Mouse (Mus musculus): Measurements from ENCODE around the gene Rsl24d1. TPM values are rescaled to one million over a fixed set of nuclear protein-coding genes. Genes with fewer than 3 reads are reported as not detected.

Rsl24d1 gene
- total and polyA plus RNA-seq, 3 experiments, result 195 to 234 TPM; not detected in 1

GRCm38 (mm10) chr9:73118012-73118411, 4.8 kb downstream of the Rsl24d1 start:
- Histone ChIP-seq H3K79me2 (ENCODE audit: control insufficient read depth, insufficient read depth, low read length, poor library complexity) (peaks cover 27% of the 10 kb centered on the region), H3K27me3 (ENCODE audit: control insufficient read depth in 1 of 2, insufficient read depth in 2 of 2, low read length in 2 of 2) (no peaks in the 10 kb centered on the region), H3K4me3 (ENCODE audit: control insufficient read depth in 1 of 2, insufficient read depth in 1 of 2, low read depth in 2 of 2, low read length in 2 of 2) (no peak overlapping the region), H3K4me1 (ENCODE audit: control insufficient read depth in 1 of 2, insufficient read depth in 2 of 2, low read length in 2 of 2) (peaks cover 0 to 6% of the 10 kb centered on the region in 2 experiments; a peak in 2 of 4 replicates), H3K36me3 (ENCODE audit: control insufficient read depth in 1 of 2, insufficient read depth in 2 of 2, low read length in 2 of 2) (peaks cover 12 to 25% of the 10 kb centered on the region in 2 experiments), H3K9me3 (replicated peaks; ENCODE audit: insufficient read depth, low read length) (no peaks in the 10 kb centered on the region), H3K27ac (ENCODE audit: control insufficient read depth, low read depth, low read length) (no peak overlapping the region), H3K9ac (ENCODE audit: control insufficient read depth, low read depth, low read length, poor library complexity, severe bottlenecking) (no peak overlapping the region)
- DNase-seq (ENCODE audit: low read depth, low spot score), result peak; percentile 29
- TF ChIP-seq NRF1 (IDR thresholded peaks at IDR 0.05; ENCODE audit: insufficient read depth, low read depth, low read length, poor library complexity, severe bottlenecking) (no peak), CHD1 (IDR thresholded peaks at IDR 0.05; ENCODE audit: low read depth, low read length) (no peak), CTCF (IDR thresholded peaks at IDR 0.05 in 2 of 3, conservative IDR thresholded peaks at IDR 0.05 in 1 of 3; ENCODE audit: control insufficient read depth in 1 of 3, insufficient read depth in 1 of 3, low read depth in 2 of 3, low read length in 3 of 3, poor library complexity in 1 of 3, severe bottlenecking in 1 of 3) (peak; percentile 2 to 24 (median 7); a peak in 3 of 6 replicates)

DNA sequence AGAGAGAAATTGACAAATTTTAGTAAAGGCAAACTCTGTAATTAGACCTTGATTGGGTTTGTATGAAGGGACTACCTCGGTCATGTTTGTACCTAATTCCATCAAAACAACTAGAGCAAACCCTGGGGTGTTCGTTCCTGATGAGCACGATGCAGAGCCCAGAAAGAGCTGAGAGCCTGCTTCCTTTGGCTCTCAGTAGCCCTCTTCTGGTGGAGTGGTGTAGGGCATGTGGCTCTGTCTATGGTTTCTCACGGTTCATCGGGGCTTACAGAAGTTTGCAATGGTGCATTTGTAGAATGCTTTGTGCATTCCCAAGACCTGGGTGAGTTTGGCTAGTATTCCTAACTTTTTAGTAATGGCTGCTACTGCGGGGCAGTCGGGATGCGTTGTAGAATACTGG, 8.5 kb downstream of the Rsl24d1 start:
- no peaks in the 10 kb centered on the region for H3K4me1 ChIP-seq (ENCODE audit: control insufficient read depth in 1 of 2, insufficient read depth in 2 of 2, low read length in 2 of 2)
- H3K27ac ChIP-seq (ENCODE audit: control insufficient read depth, low read depth, low read length), result no peak overlapping the region
- H3K79me2 ChIP-seq (ENCODE audit: control insufficient read depth, insufficient read depth, low read length, poor library complexity), result 0 out of 2 replicates have a peak, but pooled peaks cover 1% of the 10 kb centered on the region
- H3K9me3 ChIP-seq (replicated peaks; ENCODE audit: insufficient read depth, low read length), result no peaks in the 10 kb centered on the region
- no peaks in the 10 kb centered on the region for H3K27me3 ChIP-seq (ENCODE audit: control insufficient read depth in 1 of 2, insufficient read depth in 2 of 2, low read length in 2 of 2)
- no peak overlapping the region for H3K9ac ChIP-seq (ENCODE audit: control insufficient read depth, low read depth, low read length, poor library complexity, severe bottlenecking)
- peaks cover 4 to 29% of the 10 kb centered on the region in 2 experiments for H3K36me3 ChIP-seq (ENCODE audit: control insufficient read depth in 1 of 2, insufficient read depth in 2 of 2, low read length in 2 of 2)
- TF ChIP-seq CTCF (IDR thresholded peaks at IDR 0.05 in 2 of 3, conservative IDR thresholded peaks at IDR 0.05 in 1 of 3; ENCODE audit: control insufficient read depth in 1 of 3, insufficient read depth in 1 of 3, low read depth in 2 of 3, low read length in 3 of 3, poor library complexity in 1 of 3, severe bottlenecking in 1 of 3) (peak; percentile 31 to 54 (median 42)), TBP (IDR thresholded peaks at IDR 0.05; ENCODE audit: low read depth, low read length) (no peak), SMC3 (IDR thresholded peaks at IDR 0.05; ENCODE audit: low read depth, low read length) (peak; percentile 41), RAD21 (IDR thresholded peaks at IDR 0.05; ENCODE audit: low read depth, low read length) (peak; percentile 3; the same call in 1 of the 2 replicates), MXI1 (IDR thresholded peaks at IDR 0.05; ENCODE audit: low read depth, low read length) (no peak), MYC (IDR thresholded peaks at IDR 0.05; ENCODE audit: low read depth, low read length) (no peak)
- DNase-seq (ENCODE audit: low read depth, low spot score), result peak; percentile 57
- no peak overlapping the region for H3K4me3 ChIP-seq (ENCODE audit: control insufficient read depth in 1 of 2, insufficient read depth in 1 of 2, low read depth in 2 of 2, low read length in 2 of 2)

DNA sequence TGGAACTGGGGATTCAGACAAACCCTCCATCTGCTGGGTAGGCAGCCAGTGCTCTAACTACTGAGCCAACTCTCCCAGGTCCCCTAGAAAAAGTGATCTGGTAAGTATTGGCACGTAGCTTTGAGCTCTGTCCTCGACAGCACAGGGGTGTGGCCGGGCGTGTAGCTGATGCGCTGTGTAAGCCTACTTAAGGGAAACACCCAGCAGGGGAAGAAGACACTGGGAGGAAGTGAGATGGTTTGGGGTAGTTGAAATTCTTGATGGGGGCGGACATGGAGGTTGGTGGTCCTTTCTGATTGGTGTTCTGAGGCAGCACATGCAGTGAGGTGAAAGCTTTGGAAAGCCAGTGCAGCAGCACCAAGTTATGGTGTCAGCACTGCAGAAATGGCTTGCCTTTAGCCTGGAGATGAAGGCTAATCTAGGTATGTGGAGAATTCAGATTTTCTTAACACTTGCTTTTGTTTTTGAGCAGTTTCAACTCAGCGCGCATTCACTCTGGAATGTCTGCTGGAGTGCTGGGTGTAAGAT, 11.9 kb downstream of the Rsl24d1 start:
- DNase-seq (ENCODE audit: low read depth, low spot score), result peak; percentile 66
- no peaks in the 10 kb centered on the region for H3K27me3 ChIP-seq (ENCODE audit: control insufficient read depth in 1 of 2, insufficient read depth in 2 of 2, low read length in 2 of 2)
- H3K4me1 ChIP-seq (ENCODE audit: control insufficient read depth in 1 of 2, insufficient read depth in 2 of 2, low read length in 2 of 2), result no peaks in the 10 kb centered on the region
- H3K79me2 ChIP-seq (ENCODE audit: control insufficient read depth, insufficient read depth, low read length, poor library complexity), result no peaks in the 10 kb centered on the region
- H3K9me3 ChIP-seq (replicated peaks; ENCODE audit: insufficient read depth, low read length), result no peaks in the 10 kb centered on the region
- H3K9ac ChIP-seq (ENCODE audit: control insufficient read depth, low read depth, low read length, poor library complexity, severe bottlenecking), result no peak overlapping the region
- H3K36me3 ChIP-seq (ENCODE audit: control insufficient read depth in 1 of 2, insufficient read depth in 2 of 2, low read length in 2 of 2), result peaks cover 4 to 19% of the 10 kb centered on the region in 2 experiments
- H3K4me3 ChIP-seq (ENCODE audit: control insufficient read depth in 1 of 2, insufficient read depth in 1 of 2, low read depth in 2 of 2, low read length in 2 of 2), result no peak overlapping the region
- no peak overlapping the region for H3K27ac ChIP-seq (ENCODE audit: control insufficient read depth, low read depth, low read length)
- TF ChIP-seq POLR2AphosphoS2 (IDR thresholded peaks at IDR 0.05; ENCODE audit: low read length) (no peak), EP300 (IDR thresholded peaks at IDR 0.05; ENCODE audit: low read depth in 1 of 2, low read length in 2 of 2) (no peak), MAFK (IDR thresholded peaks at IDR 0.05; ENCODE audit: borderline replicate concordance, low read depth, low read length) (no peak), USF1 (IDR thresholded peaks at IDR 0.05; ENCODE audit: low read depth, low read length) (no peak), TAL1 (IDR thresholded peaks at IDR 0.05; ENCODE audit: low read length) (no peak), NRF1 (IDR thresholded peaks at IDR 0.05; ENCODE audit: insufficient read depth, low read depth, low read length, poor library complexity, severe bottlenecking) (no peak), UBTF (IDR thresholded peaks at IDR 0.05; ENCODE audit: borderline replicate concordance, insufficient read depth, low read depth, low read length) (no peak), MXI1 (IDR thresholded peaks at IDR 0.05; ENCODE audit: low read depth, low read length) (no peak), USF2 (IDR thresholded peaks at IDR 0.05; ENCODE audit: borderline replicate concordance in 1 of 2, insufficient read depth in 1 of 2, low read depth in 1 of 2, low read length in 2 of 2) (no peak), CTCF (IDR thresholded peaks at IDR 0.05 in 2 of 3, conservative IDR thresholded peaks at IDR 0.05 in 1 of 3; ENCODE audit: control insufficient read depth in 1 of 3, insufficient read depth in 1 of 3, low read depth in 2 of 3, low read length in 3 of 3, poor library complexity in 1 of 3, severe bottlenecking in 1 of 3) (no peak), MYB (IDR thresholded peaks at IDR 0.05; ENCODE audit: low read depth, low read length) (no peak), SIN3A (IDR thresholded peaks at IDR 0.05; ENCODE audit: low read length) (no peak), NELFE (IDR thresholded peaks at IDR 0.05; ENCODE audit: low read depth, low read length) (no peak), KAT2A (conservative IDR thresholded peaks at IDR 0.05; ENCODE audit: low read depth, low read length) (no peak), ELF1 (IDR thresholded peaks at IDR 0.05; ENCODE audit: low read depth, low read length) (no peak), MEF2A (IDR thresholded peaks at IDR 0.05; ENCODE audit: extremely low read depth, insufficient replicate concordance, low read depth, low read length, poor library complexity, severe bottlenecking) (no peak), GABPA (IDR thresholded peaks at IDR 0.05; ENCODE audit: low read depth, low read length) (no peak), MYC (IDR thresholded peaks at IDR 0.05; ENCODE audit: low read depth, low read length) (no peak), MAZ (IDR thresholded peaks at IDR 0.05; ENCODE audit: low read depth, low read length) (no peak)

All from MEL (cell line).